Mouse (Mus musculus) MEL (cell line): ENCODE measurements around the gene Lpin3. TPM values are rescaled to one million over a fixed set of nuclear protein-coding genes. Genes with fewer than 3 reads are reported as not detected.

Experiments used
- DNase-seq: peaks from one replicate; pipeline ENCODE4 v3.0.0; 2011; ENCODE audit warnings: low read depth, low spot score
- H3K27ac ChIP-seq: 2 replicates; pipeline ENCODE4 v1.5.1; 2012; ENCODE audit warnings: low read depth, mild to moderate bottlenecking, control low read depth, low read length, moderate library complexity; ENCODE audit not compliant: control insufficient read depth
- H3K27me3 ChIP-seq, 2 experiments: fragments of 150-350 bp in 1 of 2; sonication (generic) in 1 of 2; 2 replicates each; pipeline ENCODE4 v1.6.1; 2012; ENCODE audit warnings: low read length in 2 of 2, mild to moderate bottlenecking in 2 of 2, improper control_type of control experiment in 1 of 2, moderate library complexity in 1 of 2; ENCODE audit not compliant: insufficient read depth in 2 of 2, control insufficient read depth in 1 of 2
- H3K36me3 ChIP-seq, 2 experiments: 2 replicates each; pipeline ENCODE4 v1.6.1; 2012 to 2014; ENCODE audit warnings: low read length in 2 of 2, improper control_type of control experiment in 1 of 2, inconsistent platforms in 1 of 2, mild to moderate bottlenecking in 1 of 2; ENCODE audit not compliant: insufficient read depth in 2 of 2, control insufficient read depth in 1 of 2
- H3K4me1 ChIP-seq, 2 experiments: fragments of 150-350 bp in 1 of 2; sonication (generic) in 1 of 2; 2 replicates each; pipeline ENCODE4 v1.6.1; 2012; ENCODE audit warnings: low read length in 2 of 2, improper control_type of control experiment in 1 of 2, mild to moderate bottlenecking in 1 of 2; ENCODE audit not compliant: insufficient read depth in 2 of 2, control insufficient read depth in 1 of 2
- H3K4me3 ChIP-seq, 2 experiments: fragments of 150-350 bp in 1 of 2; sonication (generic) in 1 of 2; 2 replicates each; pipeline ENCODE4 v1.5.1; 2012; ENCODE audit warnings: low read depth in 2 of 2, low read length in 2 of 2, mild to moderate bottlenecking in 2 of 2, moderate library complexity in 2 of 2, control low read depth in 1 of 2, improper control_type of control experiment in 1 of 2; ENCODE audit not compliant: control insufficient read depth in 1 of 2, insufficient read depth in 1 of 2
- H3K79me2 ChIP-seq: 2 replicates; pipeline ENCODE4 v1.6.1; 2012; ENCODE audit warnings: mild to moderate bottlenecking, low read length, moderate library complexity; ENCODE audit not compliant: control insufficient read depth, poor library complexity, insufficient read depth
- H3K9ac ChIP-seq: 2 replicates; pipeline ENCODE4 v1.6.1; 2012; ENCODE audit warnings: low read depth, mild to moderate bottlenecking, control low read depth, low read length, moderate library complexity; ENCODE audit not compliant: control insufficient read depth, poor library complexity, severe bottlenecking
- H3K9me3 ChIP-seq: fragments of 150-350 bp; sonication (generic); replicated peaks from 2 replicates; pipeline ENCODE4 v1.6.1; 2012; ENCODE audit warnings: mild to moderate bottlenecking, low read length, improper control_type of control experiment, moderate library complexity; ENCODE audit not compliant: insufficient read depth
- CHD1 ChIP-seq: IDR thresholded peaks from 2 replicates; pipeline ENCODE4 v1.6.1; 2012; ENCODE audit warnings: low read depth, mild to moderate bottlenecking, inconsistent platforms, low read length, improper control_type of control experiment
- CHD2 ChIP-seq: IDR thresholded peaks from 2 replicates; pipeline ENCODE4 v1.6.1; 2011; ENCODE audit warnings: low read length, improper control_type of control experiment
- E2F4 ChIP-seq: IDR thresholded peaks from 2 replicates; pipeline ENCODE4 v1.6.1; 2011; ENCODE audit warnings: low read depth, low read length, improper control_type of control experiment, borderline replicate concordance
- EP300 ChIP-seq, 2 experiments: IDR thresholded peaks; 2 replicates each; pipeline ENCODE4 v1.6.1; 2011; ENCODE audit warnings: improper control_type of control experiment in 2 of 2, low read length in 2 of 2, low read depth in 1 of 2, mild to moderate bottlenecking in 1 of 2
- GATA1 ChIP-seq: IDR thresholded peaks from 2 replicates; pipeline ENCODE4 v1.6.1; 2011; ENCODE audit warnings: low read depth, low read length, improper control_type of control experiment
- HCFC1 ChIP-seq: IDR thresholded peaks from 2 replicates; pipeline ENCODE4 v1.6.1; 2012; ENCODE audit warnings: low read depth, mild to moderate bottlenecking, inconsistent platforms, low read length, improper control_type of control experiment, moderate library complexity
- JUND ChIP-seq: IDR thresholded peaks from 2 replicates; pipeline ENCODE4 v1.6.1; 2011; ENCODE audit warnings: low read depth, mild to moderate bottlenecking, improper control_type of control experiment, low read length
- KAT2A ChIP-seq: conservative IDR thresholded peaks from 2 replicates; pipeline ENCODE4 v1.6.1; 2012; ENCODE audit warnings: low read depth, low read length, improper control_type of control experiment, inconsistent platforms
- MAZ ChIP-seq: IDR thresholded peaks from 2 replicates; pipeline ENCODE4 v1.6.1; 2012; ENCODE audit warnings: low read depth, mild to moderate bottlenecking, inconsistent platforms, low read length, improper control_type of control experiment
- MYB ChIP-seq: IDR thresholded peaks from 2 replicates; pipeline ENCODE4 v1.6.1; 2011; ENCODE audit warnings: mild to moderate bottlenecking, low read depth, low read length, improper control_type of control experiment
- MYC ChIP-seq: IDR thresholded peaks from 2 replicates; pipeline ENCODE4 v1.6.1; 2011; ENCODE audit warnings: low read depth, mild to moderate bottlenecking, low read length, improper control_type of control experiment, moderate library complexity
- NRF1 ChIP-seq: IDR thresholded peaks from 2 replicates; pipeline ENCODE4 v1.6.1; 2014; ENCODE audit warnings: low read depth, mild to moderate bottlenecking, inconsistent platforms, low read length, improper control_type of control experiment, moderate library complexity; ENCODE audit not compliant: poor library complexity, insufficient read depth, severe bottlenecking
- POLR2A ChIP-seq, 2 experiments: IDR thresholded peaks; 2 replicates each; pipeline ENCODE4 v1.6.1; 2011 to 2012; ENCODE audit warnings: low read length in 2 of 2, mild to moderate bottlenecking in 2 of 2, control low read depth in 1 of 2, improper control_type of control experiment in 1 of 2, low read depth in 1 of 2, moderate library complexity in 1 of 2; ENCODE audit not compliant: control insufficient read depth in 1 of 2, insufficient read depth in 1 of 2, poor library complexity in 1 of 2
- POLR2AphosphoS2 ChIP-seq: IDR thresholded peaks from 2 replicates; pipeline ENCODE4 v1.6.1; 2011; ENCODE audit warnings: low read length, improper control_type of control experiment
- POLR2AphosphoS5 ChIP-seq: IDR thresholded peaks from 2 replicates; pipeline ENCODE4 v1.6.1; 2012; ENCODE audit warnings: low read depth, borderline replicate concordance, mild to moderate bottlenecking, inconsistent platforms, low read length, moderate library complexity, mixed read lengths
- RCOR1 ChIP-seq: IDR thresholded peaks from 2 replicates; pipeline ENCODE4 v1.6.1; 2012; ENCODE audit warnings: low read depth, mild to moderate bottlenecking, inconsistent platforms, low read length, improper control_type of control experiment
- SIN3A ChIP-seq: IDR thresholded peaks from 2 replicates; pipeline ENCODE4 v1.6.1; 2012; ENCODE audit warnings: low read length, improper control_type of control experiment, inconsistent platforms
- TBP ChIP-seq: IDR thresholded peaks from 2 replicates; pipeline ENCODE4 v1.8.0; 2011; ENCODE audit warnings: low read depth, low read length, improper control_type of control experiment
- TCF12 ChIP-seq: IDR thresholded peaks from 2 replicates; pipeline ENCODE4 v1.6.1; 2014; ENCODE audit warnings: low read depth, mild to moderate bottlenecking, inconsistent platforms, low read length, improper control_type of control experiment, moderate library complexity
- USF2 ChIP-seq, 2 experiments: IDR thresholded peaks; 2 replicates each; pipeline ENCODE4 v1.6.1; 2011 to 2012; ENCODE audit warnings: improper control_type of control experiment in 2 of 2, low read length in 2 of 2, borderline replicate concordance in 1 of 2, inconsistent platforms in 1 of 2, low read depth in 1 of 2, mild to moderate bottlenecking in 1 of 2; ENCODE audit not compliant: insufficient read depth in 1 of 2
- polyA plus RNA-seq, 2 experiments: library from polyadenylated mRNA; stranded (reverse) in 1 of 2; unstranded in 1 of 2; fragments of >175 nt in 1 of 2; fragments of >200 nt in 1 of 2; gene quantifications; 2 replicates each; pipeline versions ENCODE4 v1.2.1 to v1.2.4; 2012; ENCODE audit warnings: low replicate concordance in 2 of 2, low read depth in 1 of 2; ENCODE audit not compliant: insufficient read length in 2 of 2, insufficient read depth in 1 of 2, missing spikeins in 1 of 2
- total RNA-seq: library from RNA; depleted of rRNA; stranded (reverse); fragments of 300-350 nt; gene quantifications from 2 replicates; pipeline ENCODE4 v1.2.3, GENCODE M21; 2012

The Lpin3 gene
- total and polyA plus RNA-seq, 3 experiments = 0.08 to 0.17 TPM; not detected in 1

- Histone ChIP-seq H3K4me3 (no peak overlapping the region), H3K27me3 (no peaks in the 10 kb centered on the region; a peak in 1 of 4 replicates), H3K9me3 (no peaks in the 10 kb centered on the region), H3K27ac (no peak overlapping the region), H3K36me3 (no peaks in the 10 kb centered on the region), H3K4me1 (no peaks in the 10 kb centered on the region), H3K9ac (no peak overlapping the region), H3K79me2 (no peaks in the 10 kb centered on the region)
- TF ChIP-seq CHD1 = no peak
- TF ChIP-seq EP300 (IDR thresholded peaks at IDR 0.05; ENCODE audit: low read depth in 1 of 2, low read length in 2 of 2) = no peak
- no peak for TF ChIP-seq USF2 (IDR thresholded peaks at IDR 0.05; ENCODE audit: borderline replicate concordance in 1 of 2, insufficient read depth in 1 of 2, low read depth in 1 of 2, low read length in 2 of 2)
- TF ChIP-seq JUND = no peak
- no peak for TF ChIP-seq RCOR1
- TF ChIP-seq MYC = no peak
- TF ChIP-seq E2F4 = no peak
- no peak for TF ChIP-seq POLR2AphosphoS2
- TF ChIP-seq CHD2 = no peak
- TF ChIP-seq SIN3A = no peak
- no peak for TF ChIP-seq MAZ
- TF ChIP-seq GATA1 = no peak
- TF ChIP-seq HCFC1 = no peak
- TF ChIP-seq POLR2AphosphoS5 = no peak
- no peak for TF ChIP-seq TBP
- TF ChIP-seq KAT2A = no peak
- TF ChIP-seq POLR2A (IDR thresholded peaks at IDR 0.05; ENCODE audit: control insufficient read depth in 1 of 2, insufficient read depth in 1 of 2, low read depth in 1 of 2, low read length in 2 of 2, poor library complexity in 1 of 2) = no peak
- TF ChIP-seq NRF1 = no peak
- no peak for TF ChIP-seq MYB
- DNase-seq = no peak
Observed at GRCm38 (mm10) chr2:160914656-160915055, 34.2 kb downstream of the Lpin3 start.

DNA sequence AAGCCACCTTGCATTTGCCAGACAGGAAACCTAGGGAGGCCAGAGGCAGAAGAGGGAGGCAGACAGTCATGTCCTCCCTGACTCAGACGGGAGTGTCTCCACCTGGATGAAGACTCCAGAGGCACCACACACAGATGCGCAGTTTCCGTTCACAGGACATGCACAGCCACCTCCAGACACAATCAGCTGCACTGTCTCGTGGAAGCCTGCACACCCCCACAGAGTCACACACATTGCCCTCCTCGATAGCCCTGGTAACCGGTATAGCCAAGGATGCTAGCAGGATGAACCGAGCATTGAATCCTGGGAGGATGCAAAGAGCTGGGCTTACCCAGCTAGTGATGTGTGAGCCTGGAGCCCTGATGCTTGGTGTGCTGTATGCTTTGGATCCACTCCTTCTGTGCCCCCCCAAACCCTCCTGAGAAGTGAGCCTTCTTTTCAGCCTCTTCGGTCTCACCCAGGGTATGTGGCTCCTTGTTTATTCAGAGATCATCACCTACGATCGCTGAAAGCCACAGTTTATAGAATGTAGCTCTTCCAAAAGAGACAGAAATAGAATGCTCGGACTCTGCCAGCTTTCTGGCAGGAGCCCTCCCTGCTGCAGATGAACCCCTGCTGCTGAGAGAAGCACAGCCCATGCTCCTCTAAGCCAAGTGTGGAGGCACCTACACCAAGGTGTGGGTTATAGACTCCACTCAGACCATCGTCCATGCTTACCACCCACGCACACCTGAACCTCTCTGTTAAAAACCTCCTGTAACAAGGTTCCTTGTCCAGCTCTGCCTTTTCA is 35.5 kb downstream of the Lpin3 start:
- no peak for DNase-seq
- Histone ChIP-seq H3K27ac (no peak overlapping the region), H3K79me2 (no peaks in the 10 kb centered on the region), H3K9ac (no peak overlapping the region), H3K27me3 (no peaks in the 10 kb centered on the region; a peak in 1 of 4 replicates), H3K4me3 (no peak overlapping the region), H3K9me3 (no peaks in the 10 kb centered on the region), H3K36me3 (no peaks in the 10 kb centered on the region), H3K4me1 (no peaks in the 10 kb centered on the region)
- TF ChIP-seq TBP = no peak
- TF ChIP-seq HCFC1 = no peak
- no peak for TF ChIP-seq TCF12
